ENCODE assay signal across 23 mouse cellular contexts in genomic region chr12:72465826-72466501, GRCm38 (mm10). TPM values are rescaled to one million over a fixed set of nuclear protein-coding genes. Genes with fewer than 3 reads are reported as not detected.
A peak's percentile ranks its signal among the peaks of the same experiment; 100 is the strongest.
DNase-seq lines count a peak whose midpoint lies in the region.
"Had no signal": no experiment of that assay in that cellular context is flagged by ENCODE, and none has a peak within 500 bp of the region (broad histone marks: within the 10 kb centered on the region; RNA-seq: fewer than 3 reads in every experiment).

No protein-coding gene starts in this region.

- no peak overlapping the region for H3K4me3 ChIP-seq in brown adipose tissue, adult 24 weeks (ENCODE audit: insufficient read depth, low read depth, low read length)
- H3K4me3 ChIP-seq: embryonic facial prominence, embryonic 10.5 days; embryonic facial prominence, embryonic 12.5 days; forebrain, embryonic 13.5 days; forebrain, embryonic 15.5 days had no signal

- H3K4me1 ChIP-seq in brown adipose tissue, adult 24 weeks (ENCODE audit: control insufficient read depth, insufficient read depth, insufficient read length, low read length): 0 out of 2 replicates have a peak, but pooled peaks cover 4% of the 10 kb centered on the region
- H3K4me1 ChIP-seq: embryonic facial prominence, embryonic 12.5 days had no signal

- DNase-seq in adrenal gland, adult (ENCODE audit: inconsistent age in 2 of 2, low spot score in 1 of 2): peak; percentile 39 to 82
- no peak for DNase-seq in adrenal gland, adult 8-10 months
- DNase-seq in adrenal gland, postnatal 14 days: peak; percentile 47
- no peak for DNase-seq in adrenal gland, postnatal 10 days
- DNase-seq in heart, adult 11 months: peak; percentile 1
- DNase-seq in heart, adult 9 months (ENCODE audit: low spot score in 2 of 2): no peak
- DNase-seq: B cell, adult 2 months; cerebellum, adult 11 months; cerebellum, adult 18-20 months; cerebellum, adult 9-10 months; cerebellum, postnatal 10 days; cerebellum, postnatal 25 days; forebrain, postnatal 0 days had no signal

- H3K27ac ChIP-seq in brown adipose tissue, adult 24 weeks (replicated peaks; ENCODE audit: low read depth, low read length): peak overlapping the region; percentile 89
- H3K27ac ChIP-seq: embryonic facial prominence, embryonic 10.5 days; embryonic facial prominence, embryonic 12.5 days; forebrain, embryonic 13.5 days; forebrain, embryonic 15.5 days had no signal

RNA-seq across cellular contexts. Expression of gene Lrrc9, which starts 24.3 kb away (rescaled TPM):
- 1 to 10 TPM; 1.5 to 3.3 (median 2.4) TPM for total RNA-seq in adrenal gland, adult 8-10 months (2022)
- 2.9 and 4.4 TPM in 2 replicates for total RNA-seq in adrenal gland, postnatal 14 days (2021)
- 1 to 10 TPM; 2.1 to 3.2 TPM for total RNA-seq in adrenal gland, postnatal 10 days (2021)
- 0.75 and 1.5 TPM in 2 replicates for polyA plus RNA-seq in brown adipose tissue, adult 24 weeks (2012; ENCODE audit: insufficient read depth, insufficient read length, missing spikeins)
- total RNA-seq: CH12.LX had no signal
- polyA plus RNA-seq: activated CD4-positive, CD25-positive, alpha-beta regulatory T cell, adult 4 months; G1E; Patski had no signal

RNA-seq across cellular contexts. Expression of gene Rtn1, which starts 57.1 kb away (rescaled TPM):
- total RNA-seq in adrenal gland, adult 8-10 months (2022): 10 to 100 TPM; 29.4 to 51.8 (median 36.0) TPM
- total RNA-seq in adrenal gland, postnatal 14 days (2021): 19.1 and 37.3 TPM in 2 replicates
- total RNA-seq in adrenal gland, postnatal 10 days (2021): 10 to 100 TPM; 29.8 to 52.9 TPM
- 0.79 and 1.5 TPM in 2 replicates for polyA plus RNA-seq in brown adipose tissue, adult 24 weeks (2012; ENCODE audit: insufficient read depth, insufficient read length, missing spikeins)
- polyA plus RNA-seq: CD4-positive, CD25-positive, alpha-beta regulatory T cell, adult 4 months; G1E had no signal

Comparison
In these comparisons a context has a peak if more than half of its experiments do, and no peak if none do; other contexts are left out.
1. DNase-seq: peak in adrenal gland, adult (2 of 2), adrenal gland, postnatal 14 days (single experiment) and heart, adult 11 months (single experiment); none in adrenal gland, adult 8-10 months (single experiment), adrenal gland, postnatal 10 days (single experiment) and heart, adult 9 months (0 of 2).